Mouse (Mus musculus): ENCODE results near the gene Abhd14b. TPM values are rescaled to one million over a fixed set of nuclear protein-coding genes. Genes with fewer than 3 reads are reported as not detected.

The Abhd14b gene
- total and polyA plus RNA-seq, 2 experiments: 129 to 402 TPM

DNA sequence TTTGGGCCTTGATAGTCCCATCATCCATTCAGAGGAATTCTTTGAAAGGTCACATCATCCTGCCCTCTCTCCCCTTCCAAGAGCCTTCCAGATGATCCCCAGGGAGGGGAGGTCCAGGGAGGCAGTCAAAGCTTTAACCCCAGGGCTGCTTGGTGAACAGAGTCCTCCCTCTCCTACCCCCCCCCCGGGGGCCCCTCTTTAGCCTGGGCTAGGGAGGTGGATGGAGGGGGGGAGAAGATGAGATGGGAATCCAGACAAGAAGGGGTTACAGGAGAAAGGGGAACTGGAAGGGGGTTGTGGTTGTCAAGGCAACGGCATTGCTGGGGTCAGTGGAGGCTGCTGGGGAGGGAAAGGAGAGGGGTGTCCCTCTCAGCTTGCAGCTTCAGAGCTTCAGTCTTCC, 26.7 kb upstream of the Abhd14b start:
- no peak for TF ChIP-seq CTCF (IDR thresholded peaks at IDR 0.05; ENCODE audit: low read depth, low read length)
- no peak for TF ChIP-seq POLR2A (IDR thresholded peaks at IDR 0.05; ENCODE audit: extremely low read depth, insufficient read depth, low read length)
- H3K4me1 ChIP-seq (ENCODE audit: control insufficient read depth, insufficient read depth, low read length): no peaks in the 10 kb centered on the region
- DNase-seq (ENCODE audit: extremely low read depth, low read depth, low spot score): no peak
- WGBS: 12% methylated on average over 2 of the region's 2 CpGs
- no peak overlapping the region for H3K9ac ChIP-seq (ENCODE audit: low read depth, low read length)
- no peak overlapping the region for H3K27ac ChIP-seq (replicated peaks; ENCODE audit: insufficient read depth, low read depth, low read length)
- no peaks in the 10 kb centered on the region for H3K36me3 ChIP-seq (ENCODE audit: control insufficient read depth, insufficient read depth, low read length)
- H3K27me3 ChIP-seq (ENCODE audit: control insufficient read depth, insufficient read depth, low read length): peaks cover 4% of the 10 kb centered on the region; the same call in 1 of the 2 replicates
- no peaks in the 10 kb centered on the region for H3K79me2 ChIP-seq (ENCODE audit: control insufficient read depth, insufficient read depth, low read length)
- no peak overlapping the region for H3K4me3 ChIP-seq (ENCODE audit: insufficient read depth, low read depth, low read length)

DNA sequence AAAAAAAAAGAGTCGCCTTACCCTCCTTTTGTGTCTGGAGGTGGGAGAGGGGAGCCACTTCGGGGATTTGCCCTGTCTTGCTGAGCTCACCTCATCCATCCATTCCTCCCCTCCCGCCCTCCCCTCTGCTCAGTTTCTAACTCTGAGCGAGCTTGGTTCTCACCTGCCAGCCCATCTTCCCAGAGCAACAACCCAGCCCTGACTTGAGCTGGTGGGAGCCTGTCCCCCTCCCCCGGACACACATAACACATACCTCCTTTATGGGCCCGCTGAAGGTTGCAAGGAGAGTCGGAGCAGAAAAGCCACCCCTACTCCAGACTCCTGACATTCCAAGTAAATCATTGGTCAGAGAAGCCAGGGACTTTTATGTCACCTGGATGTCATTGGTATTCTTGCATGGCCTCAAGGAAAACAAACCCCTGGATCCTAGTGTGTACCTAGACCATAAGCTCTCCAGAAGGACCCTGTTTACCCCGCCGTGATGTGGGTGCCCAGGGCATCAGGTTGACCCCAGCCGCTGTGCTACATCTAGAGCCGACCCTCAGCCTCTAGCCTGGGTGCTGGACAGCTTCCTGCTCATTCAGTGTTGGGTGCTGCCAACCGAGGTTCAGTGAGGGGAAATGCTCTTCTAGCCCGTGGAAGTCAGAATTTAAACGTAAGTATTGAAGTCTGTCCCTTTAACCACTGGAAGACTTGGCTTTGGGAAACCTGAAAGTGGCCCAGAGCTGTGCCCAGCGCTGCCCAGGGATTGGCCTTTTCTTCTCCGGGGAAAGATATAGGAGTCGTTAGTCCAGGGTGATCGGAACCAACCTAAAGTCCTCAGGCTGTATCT, 26.0 kb upstream of the Abhd14b start:
- DNase-seq (ENCODE audit: extremely low read depth, low read depth, low spot score): no peak
- Histone ChIP-seq H3K4me3 (ENCODE audit: insufficient read depth, low read depth, low read length) (no peak overlapping the region), H3K9ac (ENCODE audit: low read depth, low read length) (no peak overlapping the region), H3K36me3 (ENCODE audit: control insufficient read depth, insufficient read depth, low read length) (no peaks in the 10 kb centered on the region), H3K4me1 (ENCODE audit: control insufficient read depth, insufficient read depth, low read length) (no peaks in the 10 kb centered on the region), H3K27me3 (ENCODE audit: control insufficient read depth, insufficient read depth, low read length) (peaks cover 4% of the 10 kb centered on the region; the same call in 1 of the 2 replicates), H3K27ac (replicated peaks; ENCODE audit: insufficient read depth, low read depth, low read length) (no peak overlapping the region), H3K79me2 (ENCODE audit: control insufficient read depth, insufficient read depth, low read length) (no peaks in the 10 kb centered on the region)
- 26% methylated on average over 18 of the region's 18 CpGs for WGBS
- no peak for TF ChIP-seq CTCF (IDR thresholded peaks at IDR 0.05; ENCODE audit: low read depth, low read length)
- TF ChIP-seq POLR2A (IDR thresholded peaks at IDR 0.05; ENCODE audit: extremely low read depth, insufficient read depth, low read length): no peak

GRCm38 (mm10) chr9:106421865-106422160, 25.4 kb upstream of the Abhd14b start:
- Histone ChIP-seq H3K79me2 (ENCODE audit: control insufficient read depth, insufficient read depth, low read length) (no peaks in the 10 kb centered on the region), H3K27ac (replicated peaks; ENCODE audit: insufficient read depth, low read depth, low read length) (no peak overlapping the region), H3K36me3 (ENCODE audit: control insufficient read depth, insufficient read depth, low read length) (no peaks in the 10 kb centered on the region), H3K9ac (ENCODE audit: low read depth, low read length) (no peak overlapping the region), H3K4me1 (ENCODE audit: control insufficient read depth, insufficient read depth, low read length) (no peaks in the 10 kb centered on the region), H3K4me3 (ENCODE audit: insufficient read depth, low read depth, low read length) (no peak overlapping the region), H3K27me3 (ENCODE audit: control insufficient read depth, insufficient read depth, low read length) (peaks cover 4% of the 10 kb centered on the region; the same call in 1 of the 2 replicates)
- WGBS: 0% methylated on average over 3 of the region's 3 CpGs
- TF ChIP-seq CTCF (IDR thresholded peaks at IDR 0.05; ENCODE audit: low read depth, low read length) (peak; percentile 88), POLR2A (IDR thresholded peaks at IDR 0.05; ENCODE audit: extremely low read depth, insufficient read depth, low read length) (no peak)
- peak; percentile 63 for DNase-seq (ENCODE audit: extremely low read depth, low read depth, low spot score)

- Histone ChIP-seq H3K79me2 (ENCODE audit: control insufficient read depth, insufficient read depth, low read length) (peaks cover 6% of the 10 kb centered on the region), H3K9ac (ENCODE audit: low read depth, low read length) (peak overlapping the region; percentile 88), H3K4me1 (ENCODE audit: control insufficient read depth, insufficient read depth, low read length) (peaks cover 6% of the 10 kb centered on the region), H3K27me3 (ENCODE audit: control insufficient read depth, insufficient read depth, low read length) (no peaks in the 10 kb centered on the region), H3K4me3 (ENCODE audit: insufficient read depth, low read depth, low read length) (peak overlapping the region; percentile 61), H3K36me3 (ENCODE audit: control insufficient read depth, insufficient read depth, low read length) (peaks cover 19% of the 10 kb centered on the region), H3K27ac (replicated peaks; ENCODE audit: insufficient read depth, low read depth, low read length) (peak overlapping the region; percentile 89)
- 10% methylated on average over 11 of the region's 11 CpGs for WGBS
- no peak for DNase-seq (ENCODE audit: extremely low read depth, low read depth, low spot score)
- TF ChIP-seq POLR2A (IDR thresholded peaks at IDR 0.05; ENCODE audit: extremely low read depth, insufficient read depth, low read length): no peak
- TF ChIP-seq CTCF (IDR thresholded peaks at IDR 0.05; ENCODE audit: low read depth, low read length): no peak
These were observed 18.5 kb upstream of the Abhd14b start for GRCm38 (mm10) chr9:106428719-106429220.

GRCm38 (mm10) chr9:106429221-106430014, 17.8 kb upstream of the Abhd14b start, which contains the start of gene Rpl29:
Gene Rpl29, plus strand, starts transcription at chr9:106429454.
- H3K4me1 ChIP-seq (ENCODE audit: control insufficient read depth, insufficient read depth, low read length): peaks cover 6% of the 10 kb centered on the region
- WGBS: under 1% methylated on average over 55 of the region's 55 CpGs
- DNase-seq (ENCODE audit: extremely low read depth, low read depth, low spot score): peak; percentile 89

More at GRCm38 (mm10) chr9:106429221-106430014, 17.8 kb upstream of the Abhd14b start, which contains the start of gene Rpl29:
- no peaks in the 10 kb centered on the region for H3K27me3 ChIP-seq (ENCODE audit: control insufficient read depth, insufficient read depth, low read length)
- H3K9ac ChIP-seq (ENCODE audit: low read depth, low read length): peak within 1 kb of the TSS; percentile 96
- peak within 1 kb of the TSS; percentile 98 for H3K4me3 ChIP-seq (ENCODE audit: insufficient read depth, low read depth, low read length)
- H3K79me2 ChIP-seq (ENCODE audit: control insufficient read depth, insufficient read depth, low read length): peaks cover 6% of the 10 kb centered on the region
- H3K27ac ChIP-seq (replicated peaks; ENCODE audit: insufficient read depth, low read depth, low read length): peak within 1 kb of the TSS; percentile 89
- H3K36me3 ChIP-seq (ENCODE audit: control insufficient read depth, insufficient read depth, low read length): peaks cover 19% of the 10 kb centered on the region
- TF ChIP-seq POLR2A (IDR thresholded peaks at IDR 0.05; ENCODE audit: extremely low read depth, insufficient read depth, low read length): peak; percentile 68; the same call in 1 of the 2 replicates
- TF ChIP-seq CTCF (IDR thresholded peaks at IDR 0.05; ENCODE audit: low read depth, low read length): no peak
